Mouse (Mus musculus) bone marrow macrophage, adult 2 months (primary cell): Measurements from ENCODE around the gene Acsl4.

Experiments
- CTCF ChIP-seq: IDR thresholded peaks from 2 replicates; pipeline ENCODE4 v1.5.1; 2012; ENCODE audit warnings: low read depth, mild to moderate bottlenecking, low read length, moderate library complexity
- POLR2A ChIP-seq: IDR thresholded peaks from 2 replicates; pipeline ENCODE4 v1.6.1; 2012; ENCODE audit warnings: mild to moderate bottlenecking, low read depth, low read length, borderline replicate concordance

- TF ChIP-seq POLR2A: no peak
- TF ChIP-seq CTCF: no peak
These were observed 665 bp downstream of the Acsl4 start for GRCm38 (mm10) chrX:142389581-142390159.
